23 mouse cellular contexts compared by ENCODE assay signal in the genomic region with DNA sequence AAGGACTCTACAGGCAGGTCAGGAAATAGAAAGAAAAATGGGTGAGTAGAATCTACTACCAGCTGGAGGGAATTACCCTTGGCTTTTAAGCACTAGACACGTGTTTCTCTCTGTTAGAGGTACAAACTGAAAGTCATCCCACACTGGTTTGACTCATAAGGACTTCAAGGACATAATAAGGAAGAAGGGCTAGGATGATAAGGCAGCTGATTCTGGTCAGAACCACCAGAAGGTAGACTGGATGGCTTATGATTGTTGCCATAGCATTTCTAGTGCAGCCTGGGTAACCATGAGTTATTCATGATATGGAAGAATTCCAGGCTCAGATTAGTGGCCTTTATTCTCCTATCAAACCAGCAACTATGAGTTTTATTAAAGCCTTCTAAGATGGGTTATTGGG.
A peak's percentile ranks its signal among the peaks of the same experiment; 100 is the strongest.
DNase-seq lines count a peak whose midpoint lies in the region; ATAC-seq lines count a peak whose summit lies in the region.
"Had no signal": no experiment of that assay in that cellular context is flagged by ENCODE, and none has a peak within 500 bp of the region (broad histone marks: within the 10 kb centered on the region; RNA-seq: fewer than 3 reads in every experiment).

No protein-coding gene starts in this region.

- no peak overlapping the region for H3K27ac ChIP-seq in midbrain, embryonic 11.5 days (ENCODE audit: low read depth, low read length)
- no peak overlapping the region for H3K27ac ChIP-seq in midbrain, embryonic 16.5 days (ENCODE audit: low read length)
- H3K27ac ChIP-seq: embryonic facial prominence, embryonic 12.5 days; embryonic facial prominence, embryonic 15.5 days; forebrain, embryonic 15.5 days; hindbrain, embryonic 10.5 days; hindbrain, embryonic 13.5 days had no signal

- H3K4me3 ChIP-seq in midbrain, embryonic 11.5 days (ENCODE audit: low read depth, low read length), result no peak overlapping the region
- no peak overlapping the region for H3K4me3 ChIP-seq in midbrain, embryonic 16.5 days (ENCODE audit: low read depth, low read length)
- H3K4me3 ChIP-seq: embryonic facial prominence, embryonic 12.5 days; embryonic facial prominence, embryonic 15.5 days; forebrain, embryonic 15.5 days; hindbrain, embryonic 10.5 days; hindbrain, embryonic 13.5 days had no signal

- no peaks in the 10 kb centered on the region for H3K36me3 ChIP-seq in midbrain, embryonic 11.5 days (ENCODE audit: control insufficient read depth, insufficient read depth, low read length)
- H3K36me3 ChIP-seq in midbrain, embryonic 16.5 days (ENCODE audit: control insufficient read depth, insufficient read depth, low read length), result no peaks in the 10 kb centered on the region
- H3K36me3 ChIP-seq: embryonic facial prominence, embryonic 12.5 days; embryonic facial prominence, embryonic 15.5 days; forebrain, embryonic 15.5 days; hindbrain, embryonic 10.5 days; hindbrain, embryonic 13.5 days had no signal

- H3K27me3 ChIP-seq in midbrain, embryonic 11.5 days (ENCODE audit: control insufficient read depth, insufficient read depth, low read length), result no peaks in the 10 kb centered on the region
- H3K27me3 ChIP-seq in midbrain, embryonic 16.5 days (ENCODE audit: control insufficient read depth, insufficient read depth, low read depth, low read length), result no peaks in the 10 kb centered on the region
- H3K27me3 ChIP-seq: embryonic facial prominence, embryonic 12.5 days; embryonic facial prominence, embryonic 15.5 days; forebrain, embryonic 15.5 days; hindbrain, embryonic 13.5 days had no signal

- 80% methylated on average over 1 of the region's 1 CpGs for WGBS in midbrain, embryonic 11.5 days
- WGBS in midbrain, embryonic 16.5 days, result 83% methylated on average over 1 of the region's 1 CpGs

- H3K9ac ChIP-seq in midbrain, embryonic 11.5 days (ENCODE audit: low read length), result no peak overlapping the region
- H3K9ac ChIP-seq in midbrain, embryonic 16.5 days (ENCODE audit: low read depth, low read length), result no peak overlapping the region
- H3K9ac ChIP-seq: embryonic facial prominence, embryonic 12.5 days; embryonic facial prominence, embryonic 15.5 days; forebrain, embryonic 15.5 days; hindbrain, embryonic 13.5 days had no signal

- H3K4me1 ChIP-seq in midbrain, embryonic 11.5 days (ENCODE audit: control insufficient read depth, insufficient read depth, low read length), result peaks cover 1% of the 10 kb centered on the region
- no peaks in the 10 kb centered on the region for H3K4me1 ChIP-seq in midbrain, embryonic 16.5 days (ENCODE audit: control insufficient read depth, insufficient read depth, low read length)
- H3K4me1 ChIP-seq: embryonic facial prominence, embryonic 15.5 days; forebrain, embryonic 15.5 days; hindbrain, embryonic 13.5 days had no signal

- intact Hi-C loops in heart, postnatal 36 days (cut with DNase I), result no loop called here
- intact Hi-C loops in gastrocnemius, postnatal 36 days (cut with DNase I), result no loop called here

- no peak overlapping the region for H3K4me2 ChIP-seq in midbrain, embryonic 11.5 days
- H3K4me2 ChIP-seq in midbrain, embryonic 16.5 days (ENCODE audit: low read length), result no peak overlapping the region
- H3K4me2 ChIP-seq: embryonic facial prominence, embryonic 12.5 days; embryonic facial prominence, embryonic 15.5 days; forebrain, embryonic 15.5 days; heart, embryonic 11.5 days; hindbrain, embryonic 13.5 days had no signal

- no peaks in the 10 kb centered on the region for H3K9me3 ChIP-seq in midbrain, embryonic 11.5 days (ENCODE audit: control insufficient read depth, low read length)
- H3K9me3 ChIP-seq in midbrain, embryonic 16.5 days (replicated peaks; ENCODE audit: control insufficient read depth, low read length, poor library complexity, severe bottlenecking), result no peaks in the 10 kb centered on the region
- H3K9me3 ChIP-seq: embryonic facial prominence, embryonic 12.5 days; embryonic facial prominence, embryonic 15.5 days; forebrain, embryonic 15.5 days; hindbrain, embryonic 10.5 days; hindbrain, embryonic 13.5 days had no signal

- DNase-seq in heart, adult 11 months, result peak; percentile 60
- DNase-seq in heart, postnatal 36 days, result no peak
- DNase-seq in midbrain, embryonic 11.5 days (ENCODE audit: low spot score, missing footprints), result peak; percentile 39
- DNase-seq in natural killer cell, adult 2 months (ENCODE audit: low spot score in 2 of 2), result no peak
- DNase-seq in gastrocnemius, postnatal 36 days, result no peak
- DNase-seq in right cerebral cortex, adult 18-20 months, result no peak
- DNase-seq: adrenal gland, postnatal 10 days; adrenal gland, postnatal 36 days; B cell, adult 2 months; cerebellum, adult 18-20 months; cerebellum, adult 9-10 months; cerebellum, postnatal 14 days; gastrocnemius, postnatal 25 days had no signal

- no peak for ATAC-seq in midbrain, embryonic 11.5 days (ENCODE audit: low FRiP score)
- ATAC-seq in midbrain, embryonic 16.5 days, result no peak
- ATAC-seq in common myeloid progenitor, adult 5-6 weeks (replicated peaks; ENCODE audit: low read depth, poor library complexity, severe bottlenecking), result peak; percentile 88
- ATAC-seq: forebrain, embryonic 15.5 days; hindbrain, embryonic 16.5 days; Patski had no signal

Comparison
In these comparisons a context has a peak if more than half of its experiments do, and no peak if none do; other contexts are left out.
1. DNase-seq: peak in heart, adult 11 months (single experiment) and midbrain, embryonic 11.5 days (single experiment); none in heart, postnatal 36 days (0 of 2), natural killer cell, adult 2 months (0 of 2), gastrocnemius, postnatal 36 days (0 of 2) and right cerebral cortex, adult 18-20 months (single experiment).